Mouse (Mus musculus): Measurements from ENCODE around the gene Ppp1r9b. TPM values are rescaled to one million over a fixed set of nuclear protein-coding genes. Genes with fewer than 3 reads are reported as not detected.

Gene Ppp1r9b
- total RNA-seq, 2 experiments from 2014 or later: 505 to 506 TPM

DNA sequence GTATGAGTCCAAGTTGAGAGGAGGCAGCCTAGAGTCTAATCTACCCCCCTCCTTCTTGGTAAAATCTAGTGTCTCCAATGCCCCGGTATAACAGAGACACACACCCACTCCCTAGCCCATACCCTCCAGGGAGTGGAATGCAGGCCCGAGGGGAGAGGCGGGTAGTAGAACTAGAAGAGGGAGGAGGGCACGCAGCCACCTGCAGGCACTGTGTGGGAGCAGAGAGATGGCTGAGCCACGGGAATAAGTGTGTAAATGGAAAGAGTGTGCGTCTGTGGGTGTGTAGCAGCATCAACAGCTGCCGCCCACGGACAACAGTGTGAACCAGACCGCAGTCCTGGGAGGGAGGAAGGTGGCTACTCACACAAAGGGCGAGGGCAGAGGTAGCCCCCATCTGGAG is 44.1 kb downstream of the Ppp1r9b start:
- intact Hi-C loops (cut with DNase I): no loop called here
- DNase-seq (ENCODE audit: low spot score in 2 of 2): peak in 1 of 2 experiments; percentile 50

DNA sequence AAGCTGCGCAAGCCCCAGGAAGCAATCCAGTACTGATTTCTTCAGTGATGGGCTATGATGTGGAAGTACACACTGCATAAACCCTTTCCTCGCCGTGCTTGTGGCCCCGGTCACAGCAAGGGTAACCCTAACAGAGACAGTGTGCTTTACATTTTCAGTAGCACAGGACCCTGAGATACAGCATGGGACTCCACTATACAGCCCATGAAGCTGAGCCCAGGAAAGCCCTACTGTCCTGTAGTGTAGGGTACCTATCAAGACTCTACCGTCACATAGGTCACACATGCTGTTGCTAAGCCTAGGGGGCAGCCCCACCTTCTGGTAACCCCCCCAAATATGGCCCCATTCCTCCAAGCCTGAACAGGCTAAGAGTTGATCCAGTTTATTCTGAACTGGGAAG is 45.7 kb downstream of the Ppp1r9b start:
- intact Hi-C loops (cut with DNase I): no loop called here

DNA sequence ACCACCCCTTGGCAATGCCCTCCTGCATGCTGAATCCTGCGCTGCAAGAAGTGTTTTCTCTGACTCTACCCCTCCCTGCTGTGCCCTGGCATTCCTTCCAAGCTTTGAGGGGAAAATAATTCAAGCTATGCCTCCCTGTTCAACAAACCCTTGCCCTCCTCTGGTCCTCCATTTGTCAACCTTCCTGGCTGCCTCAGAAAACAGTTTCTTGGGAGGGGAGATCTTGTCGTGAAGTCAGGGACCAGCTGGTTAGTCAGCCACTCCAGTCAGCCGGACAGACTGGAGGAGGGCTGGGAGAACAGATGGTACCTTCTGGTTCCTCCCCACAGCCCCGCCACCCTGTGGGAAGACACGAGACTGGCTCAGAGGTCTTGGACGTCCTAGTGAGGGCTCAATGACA is 46.5 kb downstream of the Ppp1r9b start:
- intact Hi-C loops (cut with DNase I): no loop called here
- DNase-seq (ENCODE audit: low spot score in 2 of 2): no peak

More for the DNA sequence above, 45.7 kb downstream of the Ppp1r9b start:
- DNase-seq (ENCODE audit: low spot score in 2 of 2): no peak

DNA sequence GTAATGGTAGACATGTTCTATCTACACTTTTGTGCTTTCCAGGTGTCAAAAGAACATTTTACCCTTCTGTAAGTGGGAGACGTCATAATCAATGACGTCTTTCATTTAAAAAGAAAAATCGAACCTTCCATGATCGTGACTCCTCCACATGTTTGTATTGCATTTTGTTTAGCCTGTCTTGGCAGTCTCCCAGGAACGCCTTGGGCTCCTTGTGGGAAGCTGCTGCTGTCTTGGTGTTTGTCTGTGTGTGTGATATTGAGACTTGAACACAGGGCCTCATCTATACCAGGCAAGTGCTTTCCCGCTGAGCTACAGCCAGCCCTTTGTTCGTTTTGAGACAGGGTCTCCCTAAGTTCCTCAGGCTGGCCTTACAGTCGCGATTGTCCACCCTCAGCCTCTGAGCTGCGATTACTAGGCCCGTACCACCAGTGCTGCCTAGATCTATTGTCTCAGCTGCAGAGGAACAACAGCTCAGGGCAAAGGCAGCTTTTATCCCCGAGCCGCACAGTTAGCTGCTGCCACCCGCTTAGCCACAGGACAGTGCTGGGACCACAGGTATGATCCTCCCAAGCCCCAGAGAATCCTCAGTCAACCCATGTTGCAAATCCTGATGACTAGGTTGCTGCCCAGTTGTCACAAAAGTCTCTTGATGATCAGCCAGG is 47.5 kb downstream of the Ppp1r9b start:
- intact Hi-C loops (cut with DNase I): no loop called here
- DNase-seq (ENCODE audit: low spot score in 2 of 2): no peak

DNA sequence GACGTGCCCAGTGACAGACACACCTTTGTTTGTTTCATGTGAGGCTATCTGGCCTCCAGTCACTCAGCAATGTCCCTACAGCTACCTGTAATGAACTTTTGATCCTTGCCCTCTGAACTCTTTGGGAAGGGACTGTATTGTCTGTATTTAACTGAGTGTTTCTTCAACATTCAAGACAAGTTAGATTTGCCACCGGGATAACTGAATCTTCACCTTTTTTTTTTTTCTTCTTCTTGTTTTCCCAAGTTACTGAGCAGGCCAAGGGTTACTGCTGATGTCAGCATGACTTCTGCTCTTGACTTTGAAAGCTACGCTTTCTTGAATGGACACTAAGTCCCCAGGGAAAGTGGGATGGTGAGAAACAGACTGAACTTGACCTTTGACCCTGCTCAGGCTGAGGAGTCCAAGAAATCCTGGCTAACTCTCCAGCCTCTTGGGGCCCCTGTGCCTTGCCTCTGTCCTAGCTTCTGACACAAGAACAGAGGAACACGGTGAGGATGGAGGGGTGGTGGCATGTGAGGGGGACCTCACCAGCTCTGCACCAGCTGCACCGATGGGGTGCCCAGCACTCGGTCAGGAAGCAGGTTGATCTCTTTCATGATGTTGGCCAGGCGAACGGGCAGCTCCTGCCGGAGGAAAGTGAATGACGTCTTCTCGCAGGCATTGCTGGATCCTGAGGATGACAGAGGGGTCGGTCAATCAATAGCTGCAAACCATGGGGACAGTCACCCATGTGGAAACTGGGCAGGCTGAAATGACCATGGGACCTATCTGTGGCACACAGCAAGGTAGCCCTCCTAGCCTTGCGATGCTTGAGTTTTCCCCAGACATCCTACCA is 48.2 kb downstream of the Ppp1r9b start:
- DNase-seq (ENCODE audit: low spot score in 2 of 2): no peak
- intact Hi-C loops (cut with DNase I): no loop called here

DNA sequence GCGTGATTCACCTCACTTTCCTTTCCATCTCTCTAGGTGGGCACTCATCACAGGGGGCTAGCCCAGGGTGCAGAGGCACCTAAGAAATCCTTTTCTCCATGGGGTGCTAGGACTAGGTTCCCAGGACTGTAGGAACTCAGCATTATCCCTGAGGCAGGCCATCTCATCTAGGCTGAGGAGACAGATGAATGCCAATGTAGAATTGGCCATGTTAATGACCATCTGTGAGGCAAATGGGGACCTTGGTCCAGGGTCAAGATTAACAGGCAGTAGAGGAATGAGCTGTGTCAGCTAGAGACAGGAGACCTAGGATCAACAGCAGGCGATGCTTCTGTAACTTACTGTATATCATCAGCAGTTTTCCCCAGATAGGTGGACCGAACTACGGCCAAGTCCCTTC is 48.9 kb downstream of the Ppp1r9b start:
- no peak for DNase-seq (ENCODE audit: low spot score in 2 of 2)
- intact Hi-C loops (cut with DNase I): loop anchor here (10.0 kb wide), 1 partner anchor 215 kb away; no protein-coding TSS in a partner anchor

DNA sequence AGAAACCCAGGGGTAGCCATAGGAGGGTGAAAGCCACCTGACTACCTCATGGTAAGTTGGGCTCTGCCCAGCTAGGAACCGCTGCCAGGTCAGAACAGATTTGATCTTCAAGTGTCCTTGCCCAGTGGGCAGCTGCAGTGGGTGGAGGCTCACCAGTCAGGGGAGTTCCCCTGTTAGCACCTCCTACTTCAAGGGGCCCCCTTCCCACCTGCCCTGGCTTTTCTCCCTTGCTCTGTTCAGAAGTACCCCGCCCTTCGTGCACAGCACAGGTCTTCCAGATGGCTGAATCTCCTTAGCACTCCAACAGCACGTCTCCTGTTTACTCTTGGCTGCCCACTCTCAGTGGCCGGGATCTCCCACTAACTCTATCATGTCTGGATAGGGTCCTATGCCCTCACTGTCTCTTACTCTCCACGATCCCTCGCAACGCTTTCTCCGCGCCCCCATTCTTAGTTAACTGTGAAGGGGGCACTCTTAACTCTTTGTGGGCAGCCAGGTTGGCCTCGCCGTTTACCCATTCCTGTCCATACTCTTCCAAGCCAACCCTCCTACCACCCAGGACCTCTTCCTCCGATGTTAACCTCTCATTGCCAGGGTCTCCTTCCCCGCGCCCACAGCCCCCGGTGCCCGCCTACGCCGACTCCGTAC is 49.8 kb downstream of the Ppp1r9b start:
- DNase-seq (ENCODE audit: low spot score in 2 of 2): peak; percentile 48 to 63
- intact Hi-C loops (cut with DNase I): loop anchor here (10.0 kb wide), 1 partner anchor 214 kb away; no protein-coding TSS in a partner anchor

DNA sequence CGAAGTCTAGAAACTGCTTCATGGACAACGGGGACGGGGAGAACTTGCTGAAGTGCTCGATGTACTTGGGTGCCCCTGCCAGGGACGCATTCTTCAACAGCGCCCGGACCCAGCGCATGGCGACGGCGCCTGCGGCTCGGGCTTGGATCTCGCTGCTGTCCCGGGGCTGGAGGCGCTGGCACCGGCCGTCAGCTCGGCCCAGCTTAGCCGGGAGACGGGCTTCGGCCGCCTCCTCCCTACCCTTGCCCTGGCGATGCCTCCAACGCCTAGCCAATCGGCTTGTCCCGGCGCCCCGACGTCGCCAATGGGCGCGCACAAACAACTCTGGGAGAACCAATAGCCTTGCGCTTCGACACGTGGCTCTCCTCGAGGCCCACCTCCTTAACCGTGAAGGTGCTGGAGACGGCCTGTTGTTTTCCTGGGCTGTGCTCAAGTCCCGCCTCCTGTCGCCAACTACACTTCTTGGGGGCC is 50.3 kb downstream of the Ppp1r9b start, which contains the start of gene Pdk2:
Gene Pdk2, minus strand, starts transcription at position 216 of the 471 bp plus-strand sequence.
- peak; percentile 98 for DNase-seq (ENCODE audit: low spot score in 2 of 2)
- intact Hi-C loops (cut with DNase I): loop anchor here (10.0 kb wide), 1 partner anchor 214 kb away; no protein-coding TSS in a partner anchor

DNA sequence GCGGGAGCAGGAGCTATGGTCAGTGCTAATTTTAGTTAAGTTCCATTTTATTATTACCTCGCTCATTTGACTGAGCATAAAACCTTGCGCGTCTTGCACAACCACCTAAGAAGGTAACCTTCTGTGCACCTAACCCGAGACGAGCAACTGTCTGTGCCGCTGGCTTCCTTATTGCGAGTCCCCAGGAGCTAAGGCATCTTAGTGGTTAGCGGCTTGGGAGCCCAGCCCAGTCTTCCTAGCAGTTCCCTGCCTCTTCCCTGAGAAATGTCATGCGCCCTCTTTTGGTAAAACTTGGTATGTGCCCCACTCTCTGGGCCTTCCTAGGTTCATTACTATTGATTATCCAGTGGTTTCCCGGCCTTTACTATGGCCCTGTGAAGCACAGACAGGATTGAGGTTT is 51.3 kb downstream of the Ppp1r9b start:
- intact Hi-C loops (cut with DNase I): loop anchor here (10.0 kb wide), 1 partner anchor 213 kb away; no protein-coding TSS in a partner anchor

DNA sequence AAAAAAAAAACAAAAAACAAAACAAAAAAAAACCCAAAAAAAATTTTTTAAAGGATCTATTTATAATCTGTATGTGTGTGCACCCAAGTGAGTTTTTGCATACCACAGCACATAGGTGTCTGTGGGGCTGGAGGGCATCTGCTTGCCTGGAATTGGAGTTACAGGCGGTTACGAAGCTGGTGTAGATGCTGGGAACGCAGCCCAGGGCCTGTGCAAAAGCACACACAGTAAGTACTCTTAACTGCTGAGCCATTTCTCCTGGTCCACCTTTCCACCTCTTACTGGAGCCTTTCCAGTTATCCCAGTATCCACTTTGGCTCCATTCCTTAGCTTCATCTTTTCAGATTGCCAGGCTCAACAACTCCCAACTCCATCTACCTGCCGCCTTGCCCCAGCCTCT is 52.2 kb downstream of the Ppp1r9b start:
- intact Hi-C loops (cut with DNase I): loop anchor here (10.0 kb wide), 1 partner anchor 212 kb away; no protein-coding TSS in a partner anchor
- no peak for DNase-seq (ENCODE audit: low spot score in 2 of 2)

More for the DNA sequence above, 51.3 kb downstream of the Ppp1r9b start:
- DNase-seq (ENCODE audit: low spot score in 2 of 2): peak; percentile 88

DNA sequence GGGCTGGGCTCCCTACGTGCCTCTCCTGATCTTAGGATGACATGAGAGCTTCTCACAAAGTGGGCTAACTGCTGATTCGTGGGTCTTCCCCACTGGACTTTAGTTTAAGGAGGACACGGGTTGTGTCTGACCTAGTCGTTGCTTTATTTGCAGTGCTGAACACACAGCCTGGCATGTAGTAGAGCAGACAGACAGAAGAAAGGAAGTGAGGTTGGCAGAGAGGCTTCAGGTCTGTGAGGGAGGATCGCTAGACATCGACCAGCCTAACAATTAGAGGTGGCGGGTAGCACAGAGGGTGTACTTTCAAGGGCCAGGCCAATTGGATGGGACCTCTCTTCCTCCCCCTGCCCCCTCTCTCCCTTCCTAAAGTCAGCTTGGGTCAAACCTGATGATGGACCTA is 52.8 kb downstream of the Ppp1r9b start:
- intact Hi-C loops (cut with DNase I): loop anchor here (10.0 kb wide), 1 partner anchor 211 kb away; no protein-coding TSS in a partner anchor
- no peak for DNase-seq (ENCODE audit: low spot score in 2 of 2)

DNA sequence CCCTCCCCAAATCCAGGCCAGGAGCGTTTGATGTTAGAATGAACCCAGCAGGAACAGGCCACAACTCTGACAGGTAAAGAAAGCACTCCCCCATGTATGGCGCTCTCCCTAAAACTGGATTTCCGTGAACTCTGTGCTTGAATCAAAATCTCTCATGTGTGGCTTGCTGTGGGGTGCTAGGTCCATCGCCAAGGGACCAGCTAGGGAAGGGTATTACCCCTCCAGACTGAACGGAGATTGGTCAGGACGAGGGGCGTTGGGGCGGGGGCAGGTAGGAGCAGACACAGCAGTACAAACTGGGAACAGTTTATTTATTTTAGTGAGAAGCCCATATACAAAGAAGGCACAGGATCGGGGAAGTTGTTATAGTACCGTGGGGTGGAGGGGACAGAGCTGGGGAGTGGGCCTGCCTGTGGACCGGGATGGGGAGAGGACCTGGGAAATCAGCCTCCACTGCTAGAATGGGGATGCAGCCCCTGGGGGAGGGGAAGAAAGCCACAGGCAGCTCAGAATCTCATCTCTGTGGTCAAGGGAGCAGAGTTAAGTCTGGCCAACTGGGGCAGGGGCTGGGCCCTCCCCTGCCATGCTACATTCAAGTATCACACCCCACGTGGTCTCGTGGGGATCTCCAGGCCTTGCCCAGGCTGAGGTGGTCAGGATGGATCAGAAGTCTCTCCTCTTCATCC is 53.5 kb downstream of the Ppp1r9b start:
- intact Hi-C loops (cut with DNase I): loop anchor here (10.0 kb wide), 1 partner anchor 210 kb away; no protein-coding TSS in a partner anchor

DNA sequence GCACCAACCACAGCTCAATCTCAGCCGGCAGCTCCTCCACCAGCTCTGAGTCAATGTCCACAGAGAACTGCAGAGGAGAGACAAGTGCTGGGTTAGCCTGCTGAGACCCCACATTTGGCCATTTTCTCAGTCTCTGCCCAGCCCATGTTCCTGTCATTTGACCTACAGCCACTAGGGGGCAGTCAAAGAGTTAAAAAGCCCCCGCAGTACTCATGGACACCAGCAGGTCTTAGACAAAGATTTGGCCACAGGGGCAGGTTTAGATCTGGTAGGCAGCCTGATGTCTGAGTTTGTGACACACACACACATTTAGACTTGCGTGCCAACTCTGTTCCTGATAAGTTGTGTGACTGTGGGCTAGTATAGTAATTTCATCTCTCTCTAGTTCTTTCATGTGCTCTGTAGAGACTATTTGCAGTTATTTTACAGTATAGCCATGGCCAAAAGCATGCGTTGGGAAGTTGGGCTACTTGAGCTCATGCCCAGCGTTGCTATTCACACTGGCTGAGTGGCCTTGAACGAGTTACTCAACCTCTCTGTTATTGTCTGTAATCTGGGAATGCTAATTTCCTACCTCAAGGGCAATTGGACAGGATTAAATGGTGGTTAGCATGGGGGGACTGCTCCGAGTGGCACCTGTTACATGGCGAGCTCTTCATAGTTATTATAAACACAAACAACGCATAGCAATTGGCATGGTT is 56.3 kb downstream of the Ppp1r9b start:
- intact Hi-C loops (cut with DNase I): loop anchor here (1.0 to 10.0 kb wide), 3 partner anchors 58 to 208 kb away; no protein-coding TSS in a partner anchor
- peak; percentile 60 to 68 for DNase-seq (ENCODE audit: low spot score in 2 of 2)

More for the DNA sequence above, 53.5 kb downstream of the Ppp1r9b start:
- no peak for DNase-seq (ENCODE audit: low spot score in 2 of 2)

DNA sequence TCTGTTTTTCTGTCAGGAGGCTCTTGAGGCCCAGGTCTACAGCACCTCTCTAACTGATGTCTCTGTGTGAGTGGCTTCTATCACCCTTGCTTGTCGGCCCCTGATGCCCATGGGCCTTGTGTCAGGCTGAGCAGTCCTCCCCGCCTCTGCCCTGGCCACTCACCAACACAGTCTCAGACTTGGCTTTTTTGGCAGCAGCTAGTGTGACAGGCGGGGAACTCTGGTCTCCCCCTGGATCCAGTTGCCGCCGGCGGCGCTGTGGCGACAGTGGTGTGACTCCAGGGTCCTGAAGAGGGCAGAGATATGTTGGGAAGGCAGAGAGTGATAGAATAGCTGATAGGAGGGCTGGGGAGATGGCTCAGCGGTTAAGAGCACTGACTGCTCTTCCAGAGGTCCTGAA is 62.2 kb downstream of the Ppp1r9b start:
- intact Hi-C loops (cut with DNase I): no loop called here
- no peak for DNase-seq (ENCODE audit: low spot score in 2 of 2)
